Mouse (Mus musculus) testis, adult 2 months (tissue): Measurements from ENCODE around the gene Dner.

Experiments
- CTCF ChIP-seq: fragments of 200-500 bp; IDR thresholded peaks from 2 replicates; pipeline ENCODE4 v1.5.1; 2012; ENCODE audit warnings: low read depth, mild to moderate bottlenecking, inconsistent platforms, low read length, moderate library complexity; ENCODE audit not compliant: control insufficient read depth, insufficient read depth, insufficient replicate concordance
- POLR2A ChIP-seq: fragments of 200-500 bp; IDR thresholded peaks from 2 replicates; pipeline ENCODE4 v1.6.1; 2012; ENCODE audit warnings: low read depth, mild to moderate bottlenecking, inconsistent platforms, low read length, moderate library complexity; ENCODE audit not compliant: control insufficient read depth

DNA sequence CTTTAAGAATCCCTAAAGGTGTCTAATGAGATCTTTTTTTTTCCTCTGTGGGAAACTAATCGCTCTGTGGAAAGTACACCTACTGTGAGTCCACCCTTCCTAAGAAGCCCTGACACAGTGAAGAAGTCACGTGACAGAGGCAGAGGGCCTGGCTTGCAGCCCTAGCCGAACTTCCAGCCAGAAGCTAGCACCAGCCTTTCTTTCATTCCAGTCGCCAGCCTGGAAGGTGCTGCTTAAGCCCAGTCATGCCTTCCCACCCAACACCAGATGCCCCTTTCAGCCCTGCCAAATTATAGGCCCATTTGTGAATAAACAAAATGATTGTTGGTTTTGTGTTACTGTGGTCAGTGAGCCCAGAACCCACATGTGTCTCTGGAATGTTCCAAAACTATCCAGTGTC lies 28.4 kb downstream of the Dner start:
- TF ChIP-seq CTCF (no peak), POLR2A (no peak)
